Mouse (Mus musculus) heart, postnatal 4 days (tissue): ENCODE data around the gene Slc6a1. TPM values are rescaled to one million over a fixed set of nuclear protein-coding genes. Genes with fewer than 3 reads are reported as not detected.
"Not testable (repeated sequence)": the region's sequence is repeated elsewhere in the genome, so short reads cannot be mapped to it uniquely, and the experiment has no call there.

Source experiments
- DNase-seq: peaks from one replicate; pipeline ENCODE4 v3.0.0; 2021
- total RNA-seq, 2 experiments: library from RNA; stranded (reverse); gene quantifications; 2 replicates each; pipeline ENCODE4 v1.2.3; 2021

Gene Slc6a1
- total RNA-seq, 2 experiments from 2014 or later, result 0.18 to 0.29 TPM

- DNase-seq, result no peak
These were observed 8.5 kb downstream of the Slc6a1 start for GRCm38 (mm10) chr6:114290929-114291328.

GRCm38 (mm10) chr6:114291396-114291795 is 9.0 kb downstream of the Slc6a1 start:
- DNase-seq, result no peak

GRCm38 (mm10) chr6:114293511-114293910 is 11.1 kb downstream of the Slc6a1 start:
- DNase-seq, result no peak

GRCm38 (mm10) chr6:114295086-114295485 is 12.7 kb downstream of the Slc6a1 start:
- DNase-seq, result no peak

- no peak for DNase-seq
These were observed 15.0 kb downstream of the Slc6a1 start for GRCm38 (mm10) chr6:114297260-114298002.

- no peak for DNase-seq
These were observed 17.3 kb downstream of the Slc6a1 start for GRCm38 (mm10) chr6:114299699-114300098.

GRCm38 (mm10) chr6:114300737-114301136 is 18.3 kb downstream of the Slc6a1 start:
- no peak for DNase-seq

- no peak for DNase-seq
These were observed 22.2 kb downstream of the Slc6a1 start for GRCm38 (mm10) chr6:114304668-114305067.

- DNase-seq, result no peak
These were observed 38.1 kb downstream of the Slc6a1 start for GRCm38 (mm10) chr6:114320511-114320910.

GRCm38 (mm10) chr6:114321146-114321545 is 38.7 kb downstream of the Slc6a1 start:
- DNase-seq, result no peak

GRCm38 (mm10) chr6:114322914-114323313 is 40.5 kb downstream of the Slc6a1 start:
- DNase-seq, result no peak

- DNase-seq, result no peak
These were observed 42.4 kb downstream of the Slc6a1 start for GRCm38 (mm10) chr6:114324808-114325207.

- DNase-seq, result no peak
These were observed 47.4 kb downstream of the Slc6a1 start for GRCm38 (mm10) chr6:114329597-114330470.

GRCm38 (mm10) chr6:114331926-114332325 is 49.5 kb downstream of the Slc6a1 start:
- no peak for DNase-seq

- no peak for DNase-seq
These were observed 53.9 kb downstream of the Slc6a1 start for GRCm38 (mm10) chr6:114336128-114336943.

- DNase-seq, result no peak
These were observed 54.4 kb downstream of the Slc6a1 start for GRCm38 (mm10) chr6:114336944-114337215.

- not testable (repeated sequence) for DNase-seq
These were observed 58.9 kb downstream of the Slc6a1 start for GRCm38 (mm10) chr6:114341381-114341780.

- DNase-seq, result peak; percentile 69
These were observed 61.3 kb downstream of the Slc6a1 start for GRCm38 (mm10) chr6:114343740-114344139.

- DNase-seq, result peak; percentile 73
These were observed 62.7 kb downstream of the Slc6a1 start for GRCm38 (mm10) chr6:114345156-114345555.

- no peak for DNase-seq
These were observed 65.7 kb downstream of the Slc6a1 start for GRCm38 (mm10) chr6:114347831-114348754.

GRCm38 (mm10) chr6:114354635-114355034 is 72.2 kb downstream of the Slc6a1 start:
- no peak for DNase-seq

- peak; percentile 70 for DNase-seq
These were observed 75.7 kb downstream of the Slc6a1 start for GRCm38 (mm10) chr6:114358171-114358570.
